Mouse (Mus musculus): ENCODE data around the gene Hipk2. TPM values are rescaled to one million over a fixed set of nuclear protein-coding genes. Genes with fewer than 3 reads are reported as not detected.

Gene Hipk2
- polyA plus RNA-seq, 1 experiment from 2014 or later, result 37.5 TPM

GRCm38 (mm10) chr6:38900073-38900472, 24.1 kb upstream of the Hipk2 start:
- peaks cover 9% of the 10 kb centered on the region for H3K4me1 ChIP-seq
- no peaks in the 10 kb centered on the region for H3K27me3 ChIP-seq
- H3K36me3 ChIP-seq, result no peaks in the 10 kb centered on the region
- no peak overlapping the region for H3K4me3 ChIP-seq
- H3K9me3 ChIP-seq (replicated peaks), result no peaks in the 10 kb centered on the region
- 91% methylated on average over 4 of the region's 4 CpGs for WGBS
- H3K27ac ChIP-seq, result no peak overlapping the region
- no peak for ATAC-seq (ENCODE audit: low FRiP score)
- no peak overlapping the region for H3K4me2 ChIP-seq (replicated peaks)
- no peak overlapping the region for H3K9ac ChIP-seq

GRCm38 (mm10) chr6:38893615-38894014, 17.6 kb upstream of the Hipk2 start:
- peaks cover 9% of the 10 kb centered on the region for H3K4me1 ChIP-seq
- H3K36me3 ChIP-seq, result no peaks in the 10 kb centered on the region
- H3K27ac ChIP-seq, result no peak overlapping the region
- ATAC-seq (ENCODE audit: low FRiP score), result no peak
- no peak overlapping the region for H3K4me3 ChIP-seq
- WGBS, result 74% methylated on average over 3 of the region's 3 CpGs
- H3K9ac ChIP-seq, result no peak overlapping the region
- no peak overlapping the region for H3K4me2 ChIP-seq (replicated peaks)
- no peaks in the 10 kb centered on the region for H3K9me3 ChIP-seq (replicated peaks)
- no peaks in the 10 kb centered on the region for H3K27me3 ChIP-seq

- Histone ChIP-seq H3K4me2 (replicated peaks) (no peak overlapping the region), H3K4me1 (peaks cover 4% of the 10 kb centered on the region), H3K9ac (no peak overlapping the region), H3K27ac (no peak overlapping the region), H3K4me3 (no peak overlapping the region), H3K27me3 (no peaks in the 10 kb centered on the region), H3K36me3 (no peaks in the 10 kb centered on the region), H3K9me3 (replicated peaks) (no peaks in the 10 kb centered on the region)
- ATAC-seq (ENCODE audit: low FRiP score), result no peak
- WGBS, result 75% methylated on average over 2 of the region's 2 CpGs
Measured at GRCm38 (mm10) chr6:38892017-38892416, 16.1 kb upstream of the Hipk2 start.

- Histone ChIP-seq H3K4me1 (no peaks in the 10 kb centered on the region), H3K9ac (no peak overlapping the region), H3K4me2 (replicated peaks) (no peak overlapping the region), H3K36me3 (no peaks in the 10 kb centered on the region), H3K27me3 (no peaks in the 10 kb centered on the region), H3K9me3 (replicated peaks) (no peaks in the 10 kb centered on the region), H3K27ac (no peak overlapping the region), H3K4me3 (no peak overlapping the region)
- no peak for ATAC-seq (ENCODE audit: low FRiP score)
- 82% methylated on average over 6 of the region's 6 CpGs for WGBS
Measured at GRCm38 (mm10) chr6:38889156-38889555, 13.2 kb upstream of the Hipk2 start.

GRCm38 (mm10) chr6:38887436-38887835, 11.5 kb upstream of the Hipk2 start:
- ATAC-seq (ENCODE audit: low FRiP score), result no peak
- no peaks in the 10 kb centered on the region for H3K4me1 ChIP-seq
- H3K9ac ChIP-seq, result no peak overlapping the region
- H3K27me3 ChIP-seq, result no peaks in the 10 kb centered on the region
- no peaks in the 10 kb centered on the region for H3K9me3 ChIP-seq (replicated peaks)
- H3K36me3 ChIP-seq, result no peaks in the 10 kb centered on the region
- no peak overlapping the region for H3K27ac ChIP-seq
- 84% methylated on average over 4 of the region's 4 CpGs for WGBS
- H3K4me2 ChIP-seq (replicated peaks), result no peak overlapping the region
- no peak overlapping the region for H3K4me3 ChIP-seq

GRCm38 (mm10) chr6:38885132-38885531, 9.2 kb upstream of the Hipk2 start:
- WGBS, result 72% methylated on average over 1 of the region's 1 CpGs
- Histone ChIP-seq H3K4me2 (replicated peaks) (no peak overlapping the region), H3K9ac (no peak overlapping the region), H3K27ac (no peak overlapping the region), H3K9me3 (replicated peaks) (no peaks in the 10 kb centered on the region), H3K4me1 (no peaks in the 10 kb centered on the region), H3K4me3 (no peak overlapping the region), H3K27me3 (no peaks in the 10 kb centered on the region), H3K36me3 (no peaks in the 10 kb centered on the region)
- no peak for ATAC-seq (ENCODE audit: low FRiP score)

GRCm38 (mm10) chr6:38884482-38884881, 8.5 kb upstream of the Hipk2 start:
- ATAC-seq (ENCODE audit: low FRiP score), result no peak
- H3K9me3 ChIP-seq (replicated peaks), result no peaks in the 10 kb centered on the region
- no peaks in the 10 kb centered on the region for H3K4me1 ChIP-seq
- no peaks in the 10 kb centered on the region for H3K27me3 ChIP-seq
- no peaks in the 10 kb centered on the region for H3K36me3 ChIP-seq
- H3K9ac ChIP-seq, result no peak overlapping the region
- no peak overlapping the region for H3K27ac ChIP-seq
- WGBS, result 76% methylated on average over 3 of the region's 3 CpGs
- H3K4me3 ChIP-seq, result no peak overlapping the region
- H3K4me2 ChIP-seq (replicated peaks), result no peak overlapping the region

- Histone ChIP-seq H3K27ac (no peak overlapping the region), H3K9me3 (replicated peaks) (no peaks in the 10 kb centered on the region), H3K36me3 (no peaks in the 10 kb centered on the region), H3K4me2 (replicated peaks) (no peak overlapping the region), H3K27me3 (no peaks in the 10 kb centered on the region), H3K4me3 (no peak overlapping the region), H3K9ac (no peak overlapping the region), H3K4me1 (no peaks in the 10 kb centered on the region)
- 65% methylated on average over 6 of the region's 6 CpGs for WGBS
- ATAC-seq (ENCODE audit: low FRiP score), result no peak
Measured at GRCm38 (mm10) chr6:38882728-38883171, 6.8 kb upstream of the Hipk2 start.

- no peaks in the 10 kb centered on the region for H3K27me3 ChIP-seq
- H3K4me1 ChIP-seq, result peaks cover 4% of the 10 kb centered on the region
- WGBS, result 73% methylated on average over 6 of the region's 6 CpGs
- no peaks in the 10 kb centered on the region for H3K9me3 ChIP-seq (replicated peaks)
- H3K4me2 ChIP-seq (replicated peaks), result no peak overlapping the region
- H3K4me3 ChIP-seq, result no peak overlapping the region
- ATAC-seq (ENCODE audit: low FRiP score), result no peak
- H3K9ac ChIP-seq, result no peak overlapping the region
- H3K27ac ChIP-seq, result no peak overlapping the region
- H3K36me3 ChIP-seq, result no peaks in the 10 kb centered on the region
Measured at GRCm38 (mm10) chr6:38881975-38882374, 6.0 kb upstream of the Hipk2 start.

GRCm38 (mm10) chr6:38881468-38881867, 5.5 kb upstream of the Hipk2 start:
- Histone ChIP-seq H3K4me1 (peaks cover 8% of the 10 kb centered on the region), H3K36me3 (no peaks in the 10 kb centered on the region), H3K4me2 (replicated peaks) (no peak overlapping the region), H3K9me3 (replicated peaks) (no peaks in the 10 kb centered on the region), H3K9ac (no peak overlapping the region), H3K27me3 (no peaks in the 10 kb centered on the region), H3K27ac (no peak overlapping the region), H3K4me3 (no peak overlapping the region)
- WGBS, result 80% methylated on average over 2 of the region's 2 CpGs
- ATAC-seq (ENCODE audit: low FRiP score), result no peak

- Histone ChIP-seq H3K9me3 (replicated peaks) (no peaks in the 10 kb centered on the region), H3K27me3 (no peaks in the 10 kb centered on the region), H3K4me2 (replicated peaks) (no peak overlapping the region), H3K36me3 (no peaks in the 10 kb centered on the region), H3K4me3 (no peak overlapping the region), H3K9ac (no peak overlapping the region), H3K4me1 (peaks cover 20% of the 10 kb centered on the region), H3K27ac (no peak overlapping the region)
- ATAC-seq (ENCODE audit: low FRiP score), result no peak
- 91% methylated on average over 2 of the region's 2 CpGs for WGBS
Measured at GRCm38 (mm10) chr6:38877674-38878073, 1.7 kb upstream of the Hipk2 start.

- Histone ChIP-seq H3K9me3 (replicated peaks) (no peaks in the 10 kb centered on the region), H3K4me3 (peak within 1 kb of the TSS; percentile 97), H3K36me3 (no peaks in the 10 kb centered on the region), H3K4me2 (replicated peaks) (peak within 1 kb of the TSS; percentile 59), H3K9ac (peak within 1 kb of the TSS; percentile 100), H3K27me3 (no peaks in the 10 kb centered on the region), H3K27ac (peak within 1 kb of the TSS; percentile 98), H3K4me1 (peaks cover 38% of the 10 kb centered on the region)
- WGBS, result 2% methylated on average over 71 of the region's 77 CpGs
- ATAC-seq (ENCODE audit: low FRiP score), result peak; percentile 29
Measured at GRCm38 (mm10) chr6:38875258-38876070, 501 bp downstream of the Hipk2 start, which contains the start of gene Tbxas1. TSS of gene Tbxas1 (plus strand) at chr6:38875404.

All from hindbrain, embryonic 12.5 days (tissue).